17 mouse cellular contexts compared by ENCODE assay signal in genomic region chr5:92445016-92445415, GRCm38 (mm10).
"Had no signal": no experiment of that assay in that cellular context is flagged by ENCODE, and none has a peak within 500 bp of the region (broad histone marks: within the 10 kb centered on the region; RNA-seq: fewer than 3 reads in every experiment).

No protein-coding gene starts in this region.

- H3K27me3 ChIP-seq: midbrain, embryonic 12.5 days; neural tube, embryonic 13.5 days; neural tube, embryonic 15.5 days had no signal

- H3K27ac ChIP-seq: midbrain, embryonic 10.5 days; midbrain, embryonic 12.5 days; neural tube, embryonic 13.5 days; neural tube, embryonic 15.5 days had no signal

- H3K4me1 ChIP-seq: midbrain, embryonic 10.5 days; midbrain, embryonic 12.5 days; neural tube, embryonic 13.5 days; neural tube, embryonic 15.5 days had no signal

- DNase-seq: lung, embryonic 14.5 days; lung, postnatal 10 days; lung, postnatal 4 days; midbrain, embryonic 14.5 days; retina, postnatal 1 day; right cerebral cortex, adult 18-20 months; right cerebral cortex, postnatal 25 days; right cerebral cortex, postnatal 4 days; spleen, adult 18-20 months; thymus, adult 18-20 months; thymus, postnatal 14 days; thymus, postnatal 36 days had no signal

- H3K9me3 ChIP-seq: midbrain, embryonic 10.5 days; midbrain, embryonic 12.5 days; neural tube, embryonic 13.5 days; neural tube, embryonic 15.5 days had no signal

- H3K4me3 ChIP-seq: midbrain, embryonic 10.5 days; midbrain, embryonic 12.5 days; myocyte; neural tube, embryonic 13.5 days; neural tube, embryonic 15.5 days had no signal
